ENCODE assay signal across 17 mouse cellular contexts in genomic region chr3:95635636-95636035, GRCm38 (mm10). TPM values are rescaled to one million over a fixed set of nuclear protein-coding genes. Genes with fewer than 3 reads are reported as not detected.
DNase-seq lines count a peak whose midpoint lies in the region; ATAC-seq and TF ChIP-seq lines count a peak whose summit lies in the region.
"Had no signal": no experiment of that assay in that cellular context is flagged by ENCODE, and none has a peak within 500 bp of the region (broad histone marks: within the 10 kb centered on the region; RNA-seq: fewer than 3 reads in every experiment).

No protein-coding gene starts in this region.

- DNase-seq in testis, postnatal 10 days (ENCODE audit: low spot score) = no peak
- no peak for DNase-seq in right cerebral cortex, adult 2 months (ENCODE audit: low spot score in 2 of 2)
- DNase-seq: cerebellum, adult 11 months; cerebellum, postnatal 36 days; layer of hippocampus, postnatal 36 days; right cerebral cortex, adult 18-20 months; thymus, adult 18-20 months had no signal

- TF ChIP-seq EP300 in ES-Bruce4 (IDR thresholded peaks at IDR 0.05; ENCODE audit: insufficient read depth, low read depth, low read length) = no peak

- no peaks in the 10 kb centered on the region for H3K9me3 ChIP-seq in kidney, embryonic 16.5 days (ENCODE audit: low read length)
- H3K9me3 ChIP-seq in kidney, embryonic 14.5 days (ENCODE audit: control insufficient read depth, low read length) = no peaks in the 10 kb centered on the region
- H3K9me3 ChIP-seq in ES-Bruce4 (replicated peaks; ENCODE audit: control insufficient read depth, insufficient read depth, low read length, poor library complexity, severe bottlenecking) = no peaks in the 10 kb centered on the region
- no peaks in the 10 kb centered on the region for H3K9me3 ChIP-seq in liver, embryonic 16.5 days (replicated peaks; ENCODE audit: control insufficient read depth, low read length)
- H3K9me3 ChIP-seq: embryonic facial prominence, embryonic 12.5 days; hindbrain, embryonic 13.5 days; limb, embryonic 10.5 days; lung, embryonic 15.5 days; midbrain, embryonic 15.5 days had no signal

- peaks cover 14% of the 10 kb centered on the region for H3K4me1 ChIP-seq in kidney, embryonic 16.5 days (ENCODE audit: insufficient read depth, low read length)
- H3K4me1 ChIP-seq in kidney, embryonic 14.5 days (ENCODE audit: control insufficient read depth, insufficient read depth, low read length) = no peaks in the 10 kb centered on the region
- peaks cover 12% of the 10 kb centered on the region for H3K4me1 ChIP-seq in ES-Bruce4 (ENCODE audit: control insufficient read depth, insufficient read depth, low read length)
- H3K4me1 ChIP-seq in bone marrow macrophage, adult 2 months (ENCODE audit: control insufficient read depth, insufficient read depth, low read length) = peaks cover 68% of the 10 kb centered on the region
- peaks cover 23% of the 10 kb centered on the region for H3K4me1 ChIP-seq in liver, embryonic 16.5 days (ENCODE audit: control insufficient read depth, low read depth, low read length)
- H3K4me1 ChIP-seq: embryonic facial prominence, embryonic 12.5 days; hindbrain, embryonic 13.5 days; limb, embryonic 10.5 days; lung, embryonic 15.5 days had no signal

- H3K27me3 ChIP-seq in kidney, embryonic 16.5 days (ENCODE audit: insufficient read depth, low read length) = no peaks in the 10 kb centered on the region
- H3K27me3 ChIP-seq in kidney, embryonic 14.5 days (ENCODE audit: control insufficient read depth, insufficient read depth, low read length) = no peaks in the 10 kb centered on the region
- no peaks in the 10 kb centered on the region for H3K27me3 ChIP-seq in ES-Bruce4 (ENCODE audit: control insufficient read depth, insufficient read depth, low read length, poor library complexity, severe bottlenecking)
- no peaks in the 10 kb centered on the region for H3K27me3 ChIP-seq in liver, embryonic 16.5 days (ENCODE audit: control insufficient read depth, insufficient read depth, low read depth, low read length)
- H3K27me3 ChIP-seq: embryonic facial prominence, embryonic 12.5 days; hindbrain, embryonic 13.5 days; lung, embryonic 15.5 days; midbrain, embryonic 15.5 days had no signal

- 54% methylated on average over 4 of the region's 4 CpGs for WGBS in kidney, embryonic 16.5 days
- WGBS in kidney, embryonic 14.5 days = 59% methylated on average over 4 of the region's 4 CpGs
- 66% methylated on average over 4 of the region's 4 CpGs for WGBS in liver, embryonic 16.5 days (ENCODE audit: insufficient replicate concordance)

- TF ChIP-seq POLR2A in ES-Bruce4 (IDR thresholded peaks at IDR 0.05; ENCODE audit: insufficient read depth, low read length) = no peak
- no peak for TF ChIP-seq POLR2A in bone marrow macrophage, adult 2 months (IDR thresholded peaks at IDR 0.05; ENCODE audit: borderline replicate concordance, low read depth, low read length)

- no peak overlapping the region for H3K4me3 ChIP-seq in kidney, embryonic 16.5 days (ENCODE audit: low read length)
- no peak overlapping the region for H3K4me3 ChIP-seq in kidney, embryonic 14.5 days (ENCODE audit: low read length)
- no peak overlapping the region for H3K4me3 ChIP-seq in ES-Bruce4 (ENCODE audit: low read depth, low read length)
- H3K4me3 ChIP-seq in bone marrow macrophage, adult 2 months (ENCODE audit: insufficient read depth, low read length) = no peak overlapping the region
- no peak overlapping the region for H3K4me3 ChIP-seq in liver, embryonic 16.5 days (ENCODE audit: low read depth, low read length)
- H3K4me3 ChIP-seq: embryonic facial prominence, embryonic 12.5 days; hindbrain, embryonic 13.5 days; limb, embryonic 10.5 days; lung, embryonic 15.5 days; midbrain, embryonic 15.5 days had no signal

- H3K27ac ChIP-seq in kidney, embryonic 16.5 days (ENCODE audit: low read length) = peak overlapping the region; percentile 51
- H3K27ac ChIP-seq in kidney, embryonic 14.5 days (ENCODE audit: low read depth, low read length) = no peak overlapping the region
- peak overlapping the region; percentile 86 for H3K27ac ChIP-seq in ES-Bruce4 (ENCODE audit: insufficient read depth, low read length)
- H3K27ac ChIP-seq in bone marrow macrophage, adult 2 months (ENCODE audit: insufficient read depth, low read depth, low read length) = peak overlapping the region; percentile 97
- peak overlapping the region; percentile 70 for H3K27ac ChIP-seq in liver, embryonic 16.5 days (ENCODE audit: low read length)
- H3K27ac ChIP-seq: embryonic facial prominence, embryonic 12.5 days; hindbrain, embryonic 13.5 days; limb, embryonic 10.5 days; lung, embryonic 15.5 days; midbrain, embryonic 15.5 days had no signal

- no peak for TF ChIP-seq CTCF in ES-Bruce4 (IDR thresholded peaks at IDR 0.05; ENCODE audit: low read depth, low read length)
- TF ChIP-seq CTCF in bone marrow macrophage, adult 2 months (IDR thresholded peaks at IDR 0.05; ENCODE audit: low read depth, low read length) = no peak

- H3K36me3 ChIP-seq in kidney, embryonic 16.5 days (ENCODE audit: insufficient read depth, low read length) = peaks cover 43% of the 10 kb centered on the region
- H3K36me3 ChIP-seq in kidney, embryonic 14.5 days (ENCODE audit: control insufficient read depth, insufficient read depth, low read length) = peaks cover 74% of the 10 kb centered on the region
- H3K36me3 ChIP-seq in ES-Bruce4 (ENCODE audit: control insufficient read depth, insufficient read depth, low read length, poor library complexity, severe bottlenecking) = peaks cover 36% of the 10 kb centered on the region
- H3K36me3 ChIP-seq in liver, embryonic 16.5 days (ENCODE audit: control insufficient read depth, insufficient read depth) = peaks cover 43% of the 10 kb centered on the region

- H3K4me2 ChIP-seq in kidney, embryonic 16.5 days (replicated peaks; ENCODE audit: low read depth, low read length) = no peak overlapping the region
- no peak overlapping the region for H3K4me2 ChIP-seq in kidney, embryonic 14.5 days (replicated peaks; ENCODE audit: low read depth, low read length)
- no peak overlapping the region for H3K4me2 ChIP-seq in liver, embryonic 16.5 days (ENCODE audit: low read depth, low read length)
- H3K4me2 ChIP-seq: embryonic facial prominence, embryonic 12.5 days; hindbrain, embryonic 13.5 days; lung, embryonic 15.5 days; midbrain, embryonic 15.5 days had no signal

- no peak overlapping the region for H3K9ac ChIP-seq in kidney, embryonic 16.5 days (replicated peaks; ENCODE audit: low read length)
- no peak overlapping the region for H3K9ac ChIP-seq in kidney, embryonic 14.5 days (ENCODE audit: low read depth, low read length)
- no peak overlapping the region for H3K9ac ChIP-seq in ES-Bruce4 (ENCODE audit: low read depth, poor library complexity, severe bottlenecking)
- H3K9ac ChIP-seq in liver, embryonic 16.5 days (ENCODE audit: low read depth, low read length) = no peak overlapping the region
- H3K9ac ChIP-seq: embryonic facial prominence, embryonic 12.5 days; hindbrain, embryonic 13.5 days; lung, embryonic 15.5 days; midbrain, embryonic 15.5 days had no signal

- no peak for ATAC-seq in kidney, embryonic 16.5 days (ENCODE audit: low FRiP score, low TSS enrichment)
- ATAC-seq in kidney, embryonic 14.5 days (ENCODE audit: low FRiP score, low TSS enrichment) = no peak
- 0 out of 2 replicates have a peak, but pooled peaks have one; percentile 4 for ATAC-seq in liver, embryonic 16.5 days (ENCODE audit: low read depth)
- ATAC-seq: midbrain, embryonic 15.5 days had no signal

RNA-seq across cellular contexts. Expression of gene Ensa, which starts 10.8 kb away (rescaled TPM):
- 76.4 and 78.6 TPM in 2 replicates for polyA plus RNA-seq in kidney, embryonic 16.5 days (2015; fragmentation: Nextera tagmentation; extraction: Ambion mirVana)
- polyA plus RNA-seq in kidney, embryonic 14.5 days (2014; fragmentation: Nextera tagmentation; extraction: Ambion mirVana) = 64.0 and 66.9 TPM in 2 replicates
- polyA plus RNA-seq in ES-Bruce4 (2011; ENCODE audit: insufficient read depth, insufficient read length, low read depth, missing spikeins) = 67.4 and 68.5 TPM in 2 replicates
- polyA plus RNA-seq in bone marrow macrophage, adult 2 months (2012; ENCODE audit: insufficient read depth, insufficient read length, missing spikeins) = 99.2 and 115 TPM in 2 replicates
- polyA plus RNA-seq in liver, embryonic 16.5 days (2015; fragmentation: Nextera tagmentation; extraction: Ambion mirVana) = 32.8 and 33.4 TPM in 2 replicates

RNA-seq across cellular contexts. Expression of gene Mcl1, which starts 23.0 kb away (rescaled TPM):
- 23.7 and 38.1 TPM in 2 replicates for polyA plus RNA-seq in kidney, embryonic 16.5 days (2015; fragmentation: Nextera tagmentation; extraction: Ambion mirVana)
- 47.4 and 76.1 TPM in 2 replicates for polyA plus RNA-seq in kidney, embryonic 14.5 days (2014; fragmentation: Nextera tagmentation; extraction: Ambion mirVana)
- 247 and 264 TPM in 2 replicates for polyA plus RNA-seq in ES-Bruce4 (2011; ENCODE audit: insufficient read depth, insufficient read length, low read depth, missing spikeins)
- polyA plus RNA-seq in bone marrow macrophage, adult 2 months (2012; ENCODE audit: insufficient read depth, insufficient read length, missing spikeins) = 565 and 578 TPM in 2 replicates
- 11.1 and 14.5 TPM in 2 replicates for polyA plus RNA-seq in liver, embryonic 16.5 days (2015; fragmentation: Nextera tagmentation; extraction: Ambion mirVana)

RNA-seq across cellular contexts. Expression of gene Golph3l, which starts 46.9 kb away (rescaled TPM):
- polyA plus RNA-seq in kidney, embryonic 16.5 days (2015; fragmentation: Nextera tagmentation; extraction: Ambion mirVana) = 36.4 and 38.5 TPM in 2 replicates
- polyA plus RNA-seq in kidney, embryonic 14.5 days (2014; fragmentation: Nextera tagmentation; extraction: Ambion mirVana) = 28.2 and 35.6 TPM in 2 replicates
- polyA plus RNA-seq in ES-Bruce4 (2011; ENCODE audit: insufficient read depth, insufficient read length, low read depth, missing spikeins) = 39.0 and 40.7 TPM in 2 replicates
- polyA plus RNA-seq in bone marrow macrophage, adult 2 months (2012; ENCODE audit: insufficient read depth, insufficient read length, missing spikeins) = 66.3 and 75.3 TPM in 2 replicates
- polyA plus RNA-seq in liver, embryonic 16.5 days (2015; fragmentation: Nextera tagmentation; extraction: Ambion mirVana) = 31.4 and 33.2 TPM in 2 replicates

RNA-seq across cellular contexts. Expression of gene Adamtsl4, which starts 52.1 kb away (rescaled TPM):
- polyA plus RNA-seq in kidney, embryonic 16.5 days (2015; fragmentation: Nextera tagmentation; extraction: Ambion mirVana) = 3.8 and 3.9 TPM in 2 replicates
- 2.0 and 3.7 TPM in 2 replicates for polyA plus RNA-seq in kidney, embryonic 14.5 days (2014; fragmentation: Nextera tagmentation; extraction: Ambion mirVana)
- 6.9 and 10.1 TPM in 2 replicates for polyA plus RNA-seq in ES-Bruce4 (2011; ENCODE audit: insufficient read depth, insufficient read length, low read depth, missing spikeins)
- 2.4 and 2.6 TPM in 2 replicates for polyA plus RNA-seq in bone marrow macrophage, adult 2 months (2012; ENCODE audit: insufficient read depth, insufficient read length, missing spikeins)
- 0.74 and 0.83 TPM in 2 replicates for polyA plus RNA-seq in liver, embryonic 16.5 days (2015; fragmentation: Nextera tagmentation; extraction: Ambion mirVana)
